Mouse (Mus musculus) natural killer cell, adult 2 months (primary cell): Measurements from ENCODE around the gene Olfr136.

Experiments
- DNase-seq, 2 experiments: peaks; one replicate each; pipeline ENCODE4 v3.0.0; 2022; ENCODE audit warnings: low spot score in 2 of 2

Olfr136 gene

DNA sequence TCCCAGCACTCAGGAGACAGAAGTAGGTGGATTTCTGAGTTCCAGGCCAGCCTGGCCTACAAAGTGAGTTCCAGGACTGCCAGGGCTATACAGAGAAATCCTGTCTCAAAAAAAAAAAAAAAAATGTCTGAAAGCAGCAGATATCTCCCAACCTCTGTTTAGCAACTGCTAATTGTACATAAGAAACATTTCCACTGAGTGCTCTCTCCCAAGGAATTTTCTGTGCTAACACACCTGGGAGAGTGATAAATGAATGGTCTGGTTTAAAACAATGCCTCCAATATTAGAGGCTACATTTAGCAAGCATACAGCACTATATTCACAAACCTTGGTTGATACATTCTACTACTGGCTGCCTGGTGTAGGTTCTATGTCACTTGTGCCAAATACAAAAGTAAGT, at the start of gene Olfr136:
TSS of gene Olfr136 (plus strand) at position 301 of the 400 bp plus-strand sequence.
- DNase-seq, result no peak

DNA sequence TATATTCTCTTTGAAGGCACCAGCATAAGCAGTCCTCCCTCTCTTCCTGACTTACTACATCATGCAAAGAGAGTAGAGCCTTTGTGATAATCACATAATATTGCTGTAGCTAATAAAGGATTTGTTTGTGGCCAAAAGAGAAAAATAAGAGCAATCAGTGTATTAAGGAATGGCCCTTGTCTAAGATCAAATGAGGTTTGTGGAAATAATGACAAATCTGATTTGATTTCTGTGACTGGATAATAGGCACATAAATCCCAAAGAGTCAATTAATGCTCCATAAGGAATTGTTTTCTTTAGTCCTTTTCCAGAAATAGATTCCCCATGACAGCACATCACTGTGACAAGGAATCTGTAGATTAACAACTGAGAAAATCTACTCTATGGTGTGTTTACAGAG, 22.2 kb upstream of the Olfr136 start, which contains the start of gene Olfr137:
TSS of gene Olfr137 (minus strand) at position 101 of the 400 bp plus-strand sequence.
- no peak for DNase-seq
